Mouse (Mus musculus): ENCODE data around the gene Ric8a. TPM values are rescaled to one million over a fixed set of nuclear protein-coding genes. Genes with fewer than 3 reads are reported as not detected.

Ric8a gene
- total and polyA plus RNA-seq, 3 experiments = 52.3 to 63.4 TPM; not detected in 1

DNA sequence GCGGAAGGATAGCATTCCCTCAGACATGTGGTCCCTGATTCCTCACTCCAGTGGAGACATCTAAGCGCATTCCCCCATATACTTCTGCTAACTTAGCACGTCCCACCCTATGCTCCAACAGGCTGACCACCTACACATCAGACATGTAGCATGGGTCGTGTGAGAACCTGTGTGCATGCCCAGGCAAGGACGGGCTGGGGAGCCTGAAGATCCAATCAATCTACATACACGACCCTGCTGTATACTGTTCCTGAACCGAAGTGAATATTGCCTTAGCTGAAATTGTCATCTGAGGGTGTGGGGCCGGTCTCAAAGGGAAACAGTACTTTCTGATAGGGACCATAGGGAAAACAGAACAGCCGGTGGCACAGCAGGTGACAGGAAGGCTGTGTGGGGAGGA lies 1.6 kb upstream of the Ric8a start:
- Histone ChIP-seq H3K4me1 (ENCODE audit: control insufficient read depth in 1 of 2, insufficient read depth in 2 of 2, low read length in 2 of 2) (peaks cover 3 to 19% of the 10 kb centered on the region in 2 experiments; a peak in 3 of 4 replicates), H3K9ac (ENCODE audit: control insufficient read depth, low read depth, low read length, poor library complexity, severe bottlenecking) (peak overlapping the region; percentile 75), H3K27me3 (ENCODE audit: control insufficient read depth in 1 of 2, insufficient read depth in 2 of 2, low read length in 2 of 2) (no peaks in the 10 kb centered on the region), H3K36me3 (ENCODE audit: control insufficient read depth in 1 of 2, insufficient read depth in 2 of 2, low read length in 2 of 2) (peaks cover 0 to 8% of the 10 kb centered on the region in 2 experiments; a peak in 2 of 4 replicates), H3K27ac (ENCODE audit: control insufficient read depth, low read depth, low read length) (peak overlapping the region; percentile 61), H3K9me3 (replicated peaks; ENCODE audit: insufficient read depth, low read length) (no peaks in the 10 kb centered on the region), H3K79me2 (ENCODE audit: control insufficient read depth, insufficient read depth, low read length, poor library complexity) (peaks cover 37% of the 10 kb centered on the region), H3K4me3 (ENCODE audit: control insufficient read depth in 1 of 2, insufficient read depth in 1 of 2, low read depth in 2 of 2, low read length in 2 of 2) (peak overlapping the region; percentile 84 to 91)
- DNase-seq (ENCODE audit: low read depth, low spot score) = no peak
- TF ChIP-seq MXI1 (IDR thresholded peaks at IDR 0.05; ENCODE audit: low read depth, low read length) = no peak

DNA sequence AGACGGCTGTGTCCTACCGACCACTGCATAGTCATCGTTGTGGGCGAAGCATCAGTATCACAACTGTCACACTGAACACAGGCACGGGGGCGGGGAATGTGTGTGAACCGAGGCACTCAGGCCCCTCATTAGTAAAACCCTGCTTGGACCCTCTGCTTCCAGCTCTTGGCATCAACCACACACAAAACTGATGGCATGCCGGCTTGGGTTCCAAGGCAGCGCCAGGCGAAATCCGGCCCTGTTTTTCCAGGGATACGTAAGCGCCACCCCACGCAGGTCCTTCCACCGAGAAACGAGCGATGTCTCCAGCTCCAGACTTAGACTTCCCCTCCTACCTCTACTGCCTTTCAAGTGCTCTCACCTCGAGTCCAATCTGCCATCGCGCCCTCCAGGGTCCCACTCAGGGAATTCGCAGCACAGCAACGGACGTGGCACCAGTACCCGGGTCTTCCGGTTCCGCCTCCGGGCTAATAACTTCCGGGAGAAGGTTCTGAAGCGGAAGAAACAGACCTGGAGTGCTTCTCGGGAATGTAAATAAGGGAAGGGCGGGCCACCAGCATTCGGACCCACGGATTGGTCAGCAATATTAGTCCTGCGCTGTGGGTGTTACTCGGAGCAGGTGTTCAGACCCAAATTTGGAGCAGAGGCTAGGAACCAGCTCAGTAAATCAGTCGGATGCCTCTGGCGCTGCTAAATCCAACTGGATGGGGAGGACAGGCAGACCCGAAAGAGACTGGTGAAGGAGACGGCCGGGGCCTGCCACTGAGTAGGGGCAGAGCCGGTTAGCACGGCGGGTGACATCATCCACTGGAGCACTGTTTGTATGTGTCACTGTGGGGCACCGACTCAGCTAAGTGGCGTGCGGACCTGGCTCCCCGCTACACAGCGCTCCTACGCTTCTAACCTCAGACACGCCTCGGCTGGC lies 635 bp upstream of the Ric8a start, which contains the start of gene Gm45785:
TSS of gene Gm45785 (minus strand) at position 472 of the 925 bp plus-strand sequence.
- Histone ChIP-seq H3K4me1 (ENCODE audit: control insufficient read depth in 1 of 2, insufficient read depth in 2 of 2, low read length in 2 of 2) (peaks cover 3 to 19% of the 10 kb centered on the region in 2 experiments; a peak in 3 of 4 replicates), H3K27me3 (ENCODE audit: control insufficient read depth in 1 of 2, insufficient read depth in 2 of 2, low read length in 2 of 2) (no peaks in the 10 kb centered on the region), H3K36me3 (ENCODE audit: control insufficient read depth in 1 of 2, insufficient read depth in 2 of 2, low read length in 2 of 2) (peaks cover 0 to 8% of the 10 kb centered on the region in 2 experiments; a peak in 2 of 4 replicates)
- TF ChIP-seq KAT2A (conservative IDR thresholded peaks at IDR 0.05; ENCODE audit: low read depth, low read length) = peak; percentile 72; the same call in 1 of the 2 replicates
- no peak for TF ChIP-seq ZNF384 (IDR thresholded peaks at IDR 0.05; ENCODE audit: low read depth, low read length)
- no peak for TF ChIP-seq RAD21 (IDR thresholded peaks at IDR 0.05; ENCODE audit: low read depth, low read length)
- peak; percentile 49; the same call in 1 of the 2 replicates for TF ChIP-seq ETS1 (IDR thresholded peaks at IDR 0.05; ENCODE audit: low read depth, low read length)
- TF ChIP-seq BHLHE40 (IDR thresholded peaks at IDR 0.05; ENCODE audit: borderline replicate concordance, low read depth, low read length) = no peak
- TF ChIP-seq POLR2AphosphoS2 (IDR thresholded peaks at IDR 0.05; ENCODE audit: low read length) = peak; percentile 44; the same call in 1 of the 2 replicates
- peak; percentile 53 to 86; a peak in 3 of 4 replicates for TF ChIP-seq POLR2A (IDR thresholded peaks at IDR 0.05; ENCODE audit: control insufficient read depth in 1 of 2, insufficient read depth in 1 of 2, low read depth in 1 of 2, low read length in 2 of 2, poor library complexity in 1 of 2)
- TF ChIP-seq GABPA (IDR thresholded peaks at IDR 0.05; ENCODE audit: low read depth, low read length) = no peak
- TF ChIP-seq MYC (IDR thresholded peaks at IDR 0.05; ENCODE audit: low read depth, low read length) = no peak
- TF ChIP-seq TBP (IDR thresholded peaks at IDR 0.05; ENCODE audit: low read depth, low read length) = peak; percentile 68; the same call in 1 of the 2 replicates
- no peak; a peak in 1 of 4 replicates for TF ChIP-seq EP300 (IDR thresholded peaks at IDR 0.05; ENCODE audit: low read depth in 1 of 2, low read length in 2 of 2)
- TF ChIP-seq POLR2AphosphoS5 (IDR thresholded peaks at IDR 0.05; ENCODE audit: borderline replicate concordance, low read depth, low read length) = no peak
- TF ChIP-seq JUND (IDR thresholded peaks at IDR 0.05; ENCODE audit: low read depth, low read length) = no peak
- no peak for TF ChIP-seq ZKSCAN1 (IDR thresholded peaks at IDR 0.05; ENCODE audit: low read depth, low read length)
- peak; percentile 87 for TF ChIP-seq MXI1 (IDR thresholded peaks at IDR 0.05; ENCODE audit: low read depth, low read length)
- no peak for TF ChIP-seq NRF1 (IDR thresholded peaks at IDR 0.05; ENCODE audit: insufficient read depth, low read depth, low read length, poor library complexity, severe bottlenecking)
- peak; percentile 64 for TF ChIP-seq ZMIZ1 (IDR thresholded peaks at IDR 0.05; ENCODE audit: low read depth, low read length)
- no peak for TF ChIP-seq CTCF (IDR thresholded peaks at IDR 0.05 in 2 of 3, conservative IDR thresholded peaks at IDR 0.05 in 1 of 3; ENCODE audit: control insufficient read depth in 1 of 3, insufficient read depth in 1 of 3, low read depth in 2 of 3, low read length in 3 of 3, poor library complexity in 1 of 3, severe bottlenecking in 1 of 3)
- TF ChIP-seq RCOR1 (IDR thresholded peaks at IDR 0.05; ENCODE audit: low read depth, low read length) = no peak; the same call in 1 of the 2 replicates
- TF ChIP-seq USF2 (IDR thresholded peaks at IDR 0.05; ENCODE audit: borderline replicate concordance in 1 of 2, insufficient read depth in 1 of 2, low read depth in 1 of 2, low read length in 2 of 2) = no peak
- TF ChIP-seq TCF12 (IDR thresholded peaks at IDR 0.05; ENCODE audit: low read depth, low read length) = peak; percentile 14; the same call in 1 of the 2 replicates
- TF ChIP-seq MAFK (IDR thresholded peaks at IDR 0.05; ENCODE audit: borderline replicate concordance, low read depth, low read length) = no peak; the same call in 1 of the 2 replicates
- peak; percentile 70 for TF ChIP-seq MAX (IDR thresholded peaks at IDR 0.05; ENCODE audit: low read length)
- TF ChIP-seq MEF2A (IDR thresholded peaks at IDR 0.05; ENCODE audit: extremely low read depth, insufficient replicate concordance, low read depth, low read length, poor library complexity, severe bottlenecking) = no peak
- peak; percentile 99 for TF ChIP-seq ELF1 (IDR thresholded peaks at IDR 0.05; ENCODE audit: low read depth, low read length)
- peak; percentile 70 for TF ChIP-seq NELFE (IDR thresholded peaks at IDR 0.05; ENCODE audit: low read depth, low read length)
- no peak for TF ChIP-seq GATA1 (IDR thresholded peaks at IDR 0.05; ENCODE audit: low read depth, low read length)
- no peak for TF ChIP-seq E2F4 (IDR thresholded peaks at IDR 0.05; ENCODE audit: borderline replicate concordance, low read depth, low read length)

More for the DNA sequence above, 635 bp upstream of the Ric8a start, which contains the start of gene Gm45785:
- peak within 1 kb of the TSS; percentile 89 for H3K27ac ChIP-seq (ENCODE audit: control insufficient read depth, low read depth, low read length)
- H3K9me3 ChIP-seq (replicated peaks; ENCODE audit: insufficient read depth, low read length) = no peaks in the 10 kb centered on the region
- peaks cover 37% of the 10 kb centered on the region for H3K79me2 ChIP-seq (ENCODE audit: control insufficient read depth, insufficient read depth, low read length, poor library complexity)
- peak within 1 kb of the TSS; percentile 84 to 91 for H3K4me3 ChIP-seq (ENCODE audit: control insufficient read depth in 1 of 2, insufficient read depth in 1 of 2, low read depth in 2 of 2, low read length in 2 of 2)
- H3K9ac ChIP-seq (ENCODE audit: control insufficient read depth, low read depth, low read length, poor library complexity, severe bottlenecking) = peak within 1 kb of the TSS; percentile 80
- peak; percentile 95 for DNase-seq (ENCODE audit: low read depth, low spot score)
